Mouse (Mus musculus) MN1 (cell line): ENCODE results near the gene Ssbp3.

Experiments
- DNase-seq: peaks from one replicate; pipeline ENCODE4 v3.0.0-alpha.2; 2016; ENCODE audit warnings: low spot score

Gene Ssbp3

GRCm38 (mm10) chr4:106985899-106986832 is 75.7 kb downstream of the Ssbp3 start:
- DNase-seq = no peak

- DNase-seq = peak; percentile 65
Observed at GRCm38 (mm10) chr4:106987725-106988364, 77.3 kb downstream of the Ssbp3 start.

GRCm38 (mm10) chr4:106988886-106989225 is 78.4 kb downstream of the Ssbp3 start:
- DNase-seq = no peak

- no peak for DNase-seq
Observed at GRCm38 (mm10) chr4:106989226-106989983, 78.9 kb downstream of the Ssbp3 start.

GRCm38 (mm10) chr4:106993053-106993452 is 82.6 kb downstream of the Ssbp3 start:
- no peak for DNase-seq

- DNase-seq = no peak
Observed at GRCm38 (mm10) chr4:106994252-106994651, 83.8 kb downstream of the Ssbp3 start.

GRCm38 (mm10) chr4:106995069-106995468 is 84.6 kb downstream of the Ssbp3 start:
- no peak for DNase-seq

- no peak for DNase-seq
Observed at GRCm38 (mm10) chr4:106995513-106995912, 85.0 kb downstream of the Ssbp3 start.

GRCm38 (mm10) chr4:106996305-106997076 is 86.0 kb downstream of the Ssbp3 start:
- DNase-seq = no peak

- no peak for DNase-seq
Observed at GRCm38 (mm10) chr4:107001259-107001810, 90.8 kb downstream of the Ssbp3 start.

GRCm38 (mm10) chr4:107001916-107002488 is 91.5 kb downstream of the Ssbp3 start:
- peak; percentile 48 for DNase-seq

GRCm38 (mm10) chr4:107002517-107003165 is 92.1 kb downstream of the Ssbp3 start:
- DNase-seq = no peak

GRCm38 (mm10) chr4:107003199-107003598 is 92.7 kb downstream of the Ssbp3 start:
- no peak for DNase-seq

- DNase-seq = no peak
Observed at GRCm38 (mm10) chr4:107003786-107004185, 93.3 kb downstream of the Ssbp3 start.

- DNase-seq = no peak
Observed at GRCm38 (mm10) chr4:107004346-107004745, 93.8 kb downstream of the Ssbp3 start.

GRCm38 (mm10) chr4:107005166-107005565 is 94.7 kb downstream of the Ssbp3 start:
- no peak for DNase-seq

- DNase-seq = no peak
Observed at GRCm38 (mm10) chr4:107006229-107006628, 95.7 kb downstream of the Ssbp3 start.

- DNase-seq = no peak
Observed at GRCm38 (mm10) chr4:107006807-107007206, 96.3 kb downstream of the Ssbp3 start.

GRCm38 (mm10) chr4:107007359-107007758 is 96.9 kb downstream of the Ssbp3 start:
- DNase-seq = no peak

GRCm38 (mm10) chr4:107008161-107008560 is 97.7 kb downstream of the Ssbp3 start:
- DNase-seq = no peak

GRCm38 (mm10) chr4:107009548-107009947 is 99.0 kb downstream of the Ssbp3 start:
- no peak for DNase-seq
